Mouse (Mus musculus): ENCODE results near the gene Muc1. TPM values are rescaled to one million over a fixed set of nuclear protein-coding genes. Genes with fewer than 3 reads are reported as not detected.

Muc1 gene
- polyA plus RNA-seq (2015; fragmentation: Nextera tagmentation; extraction: Ambion mirVana): 0.56 and 0.79 TPM in 2 replicates

GRCm38 (mm10) chr3:89228836-89229235, at the start of gene Muc1:
Gene Muc1 (plus strand): TSS chr3:89229057.
- Histone ChIP-seq H3K4me2 (peak within 1 kb of the TSS; percentile 67), H3K27ac (replicated peaks) (peak within 1 kb of the TSS; percentile 80), H3K27me3 (replicated peaks) (no peaks in the 10 kb centered on the region), H3K4me1 (peaks cover 45% of the 10 kb centered on the region), H3K9me3 (replicated peaks) (no peaks in the 10 kb centered on the region), H3K9ac (replicated peaks) (peak within 1 kb of the TSS; percentile 48; the same call in 1 of the 2 replicates), H3K36me3 (peaks cover 8% of the 10 kb centered on the region), H3K4me3 (replicated peaks) (peak within 1 kb of the TSS; percentile 41)
- ATAC-seq (ENCODE audit: low FRiP score): no peak
- 34% methylated on average over 10 of the region's 10 CpGs for WGBS

GRCm38 (mm10) chr3:89181749-89182500, 46.9 kb upstream of the Muc1 start:
- peaks cover 35% of the 10 kb centered on the region for H3K36me3 ChIP-seq
- no peaks in the 10 kb centered on the region for H3K9me3 ChIP-seq (replicated peaks)
- WGBS: 95% methylated on average over 27 of the region's 27 CpGs
- no peak overlapping the region for H3K9ac ChIP-seq (replicated peaks)
- H3K27me3 ChIP-seq (replicated peaks): no peaks in the 10 kb centered on the region
- peaks cover 49% of the 10 kb centered on the region for H3K4me1 ChIP-seq
- no peak overlapping the region for H3K4me2 ChIP-seq
- H3K27ac ChIP-seq (replicated peaks): peak overlapping the region; percentile 95; the same call in 1 of the 2 replicates
- no peak overlapping the region for H3K4me3 ChIP-seq (replicated peaks)
- ATAC-seq (ENCODE audit: low FRiP score): no peak

GRCm38 (mm10) chr3:89182531-89183057, 46.3 kb upstream of the Muc1 start:
- no peak overlapping the region; the same call in 1 of the 2 replicates for H3K9ac ChIP-seq (replicated peaks)
- H3K4me1 ChIP-seq: peaks cover 48% of the 10 kb centered on the region

GRCm38 (mm10) chr3:89183058-89183958, 45.5 kb upstream of the Muc1 start, which contains the start of gene Fam189b:
Gene Fam189b (plus strand): TSS chr3:89183143.
- H3K9ac ChIP-seq (replicated peaks): peak within 1 kb of the TSS; percentile 94
- H3K27me3 ChIP-seq (replicated peaks): no peaks in the 10 kb centered on the region
- 5% methylated on average over 39 of the region's 39 CpGs for WGBS
- peak within 1 kb of the TSS; percentile 97 for H3K4me2 ChIP-seq
- peak within 1 kb of the TSS; percentile 95 for H3K27ac ChIP-seq (replicated peaks)
- H3K4me3 ChIP-seq (replicated peaks): peak within 1 kb of the TSS; percentile 62
- peaks cover 48% of the 10 kb centered on the region for H3K36me3 ChIP-seq
- H3K9me3 ChIP-seq (replicated peaks): no peaks in the 10 kb centered on the region
- peak; percentile 94 for ATAC-seq (ENCODE audit: low FRiP score)
- peaks cover 43% of the 10 kb centered on the region for H3K4me1 ChIP-seq

More at GRCm38 (mm10) chr3:89182531-89183057, 46.3 kb upstream of the Muc1 start:
- H3K9me3 ChIP-seq (replicated peaks): no peaks in the 10 kb centered on the region
- peak overlapping the region; percentile 97 for H3K4me2 ChIP-seq
- WGBS: 51% methylated on average over 7 of the region's 7 CpGs
- peak overlapping the region; percentile 62 for H3K4me3 ChIP-seq (replicated peaks)
- H3K27me3 ChIP-seq (replicated peaks): no peaks in the 10 kb centered on the region
- H3K36me3 ChIP-seq: peaks cover 41% of the 10 kb centered on the region
- H3K27ac ChIP-seq (replicated peaks): peak overlapping the region; percentile 95
- peak; percentile 6 for ATAC-seq (ENCODE audit: low FRiP score)

- H3K9me3 ChIP-seq (replicated peaks): no peaks in the 10 kb centered on the region
- peak overlapping the region; percentile 97 for H3K4me2 ChIP-seq
- peaks cover 37% of the 10 kb centered on the region for H3K4me1 ChIP-seq
- H3K4me3 ChIP-seq (replicated peaks): peak overlapping the region; percentile 62
- peak overlapping the region; percentile 95 for H3K27ac ChIP-seq (replicated peaks)
- whole genome bisulfite sequencing: 58% methylated on average over 6 of the region's 6 CpGs
- H3K36me3 ChIP-seq: peaks cover 53% of the 10 kb centered on the region
- ATAC-seq (ENCODE audit: low FRiP score): no peak; the same call in 1 of the 2 replicates
- no peaks in the 10 kb centered on the region for H3K27me3 ChIP-seq (replicated peaks)
- H3K9ac ChIP-seq (replicated peaks): peak overlapping the region; percentile 94
Measured at GRCm38 (mm10) chr3:89183959-89184315, 44.9 kb upstream of the Muc1 start.

GRCm38 (mm10) chr3:89187197-89187596, 41.7 kb upstream of the Muc1 start:
- no peak for ATAC-seq (ENCODE audit: low FRiP score)
- WGBS: 50% methylated on average over 23 of the region's 23 CpGs

GRCm38 (mm10) chr3:89187690-89188477, 41.0 kb upstream of the Muc1 start:
- ATAC-seq (ENCODE audit: low FRiP score): no peak
- no peaks in the 10 kb centered on the region for H3K9me3 ChIP-seq (replicated peaks)
- H3K4me2 ChIP-seq: no peak overlapping the region
- no peak overlapping the region for H3K27ac ChIP-seq (replicated peaks)
- peaks cover 25% of the 10 kb centered on the region for H3K4me1 ChIP-seq
- no peak overlapping the region for H3K9ac ChIP-seq (replicated peaks)
- H3K4me3 ChIP-seq (replicated peaks): no peak overlapping the region
- peaks cover 20% of the 10 kb centered on the region for H3K36me3 ChIP-seq
- WGBS: 73% methylated on average over 18 of the region's 18 CpGs
- H3K27me3 ChIP-seq (replicated peaks): no peaks in the 10 kb centered on the region

More at GRCm38 (mm10) chr3:89187197-89187596, 41.7 kb upstream of the Muc1 start:
- Histone ChIP-seq H3K27me3 (replicated peaks) (no peaks in the 10 kb centered on the region), H3K4me2 (no peak overlapping the region), H3K36me3 (peaks cover 22% of the 10 kb centered on the region), H3K9ac (replicated peaks) (no peak overlapping the region), H3K27ac (replicated peaks) (no peak overlapping the region), H3K4me1 (peaks cover 30% of the 10 kb centered on the region), H3K4me3 (replicated peaks) (no peak overlapping the region), H3K9me3 (replicated peaks) (no peaks in the 10 kb centered on the region)

GRCm38 (mm10) chr3:89188478-89188875, 40.4 kb upstream of the Muc1 start:
- Histone ChIP-seq H3K36me3 (peaks cover 20% of the 10 kb centered on the region), H3K4me1 (peaks cover 22% of the 10 kb centered on the region), H3K4me3 (replicated peaks) (no peak overlapping the region), H3K27ac (replicated peaks) (no peak overlapping the region), H3K27me3 (replicated peaks) (no peaks in the 10 kb centered on the region), H3K9me3 (replicated peaks) (no peaks in the 10 kb centered on the region), H3K9ac (replicated peaks) (no peak overlapping the region), H3K4me2 (no peak overlapping the region)
- WGBS: 74% methylated on average over 12 of the region's 12 CpGs
- no peak for ATAC-seq (ENCODE audit: low FRiP score)

GRCm38 (mm10) chr3:89190436-89190835, 38.4 kb upstream of the Muc1 start:
- Histone ChIP-seq H3K9me3 (replicated peaks) (no peaks in the 10 kb centered on the region), H3K27ac (replicated peaks) (no peak overlapping the region), H3K36me3 (peaks cover 20% of the 10 kb centered on the region), H3K4me3 (replicated peaks) (no peak overlapping the region), H3K4me1 (peaks cover 4% of the 10 kb centered on the region), H3K9ac (replicated peaks) (no peak overlapping the region), H3K4me2 (no peak overlapping the region), H3K27me3 (replicated peaks) (no peaks in the 10 kb centered on the region)
- no peak for ATAC-seq (ENCODE audit: low FRiP score)
- WGBS: 87% methylated on average over 8 of the region's 8 CpGs

- Histone ChIP-seq H3K4me3 (replicated peaks) (no peak overlapping the region), H3K9ac (replicated peaks) (no peak overlapping the region), H3K36me3 (peaks cover 7% of the 10 kb centered on the region), H3K4me1 (peaks cover 11% of the 10 kb centered on the region), H3K4me2 (no peak overlapping the region), H3K27ac (replicated peaks) (no peak overlapping the region), H3K27me3 (replicated peaks) (no peaks in the 10 kb centered on the region), H3K9me3 (replicated peaks) (no peaks in the 10 kb centered on the region)
- 80% methylated on average over 1 of the region's 1 CpGs for WGBS
- ATAC-seq (ENCODE audit: low FRiP score): no peak
Measured at GRCm38 (mm10) chr3:89193351-89193750, 35.5 kb upstream of the Muc1 start.

GRCm38 (mm10) chr3:89193853-89194252, 35.0 kb upstream of the Muc1 start:
- Histone ChIP-seq H3K9ac (replicated peaks) (no peak overlapping the region), H3K36me3 (peaks cover 2% of the 10 kb centered on the region; the same call in 1 of the 2 replicates), H3K27me3 (replicated peaks) (no peaks in the 10 kb centered on the region), H3K4me1 (peaks cover 11% of the 10 kb centered on the region), H3K27ac (replicated peaks) (no peak overlapping the region), H3K4me2 (no peak overlapping the region), H3K4me3 (replicated peaks) (no peak overlapping the region), H3K9me3 (replicated peaks) (no peaks in the 10 kb centered on the region)
- 95% methylated on average over 2 of the region's 2 CpGs for WGBS
- ATAC-seq (ENCODE audit: low FRiP score): no peak
